Mouse (Mus musculus): Measurements from ENCODE around the gene Igfbp1.
"Not testable (repeated sequence)": the region's sequence is repeated elsewhere in the genome, so short reads cannot be mapped to it uniquely, and the experiment has no call there.

DNA sequence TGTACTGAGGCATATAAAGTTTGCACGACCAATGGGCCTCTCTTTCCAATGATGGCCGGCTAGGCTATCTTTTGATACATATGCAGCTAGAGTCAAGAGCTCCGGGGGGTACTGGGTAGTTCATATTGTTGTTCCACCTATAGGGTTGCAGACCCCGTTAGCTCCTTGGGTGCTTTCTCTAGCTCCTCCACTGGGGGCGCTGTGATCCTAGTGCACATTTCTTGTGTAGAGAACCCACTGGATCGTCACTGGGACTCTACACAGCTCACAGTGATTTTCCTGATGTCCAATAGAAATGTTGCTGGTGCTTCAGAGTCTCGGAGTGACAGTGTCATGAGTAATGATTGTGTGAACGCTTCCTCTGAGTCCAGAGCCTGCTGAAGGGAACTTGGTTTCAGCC lies 24.2 kb downstream of the Igfbp1 start:
- TF ChIP-seq MAX (IDR thresholded peaks at IDR 0.05; ENCODE audit: low read depth); POLR2A (IDR thresholded peaks at IDR 0.05; ENCODE audit: insufficient read length, low read depth); USF1 (IDR thresholded peaks at IDR 0.05; ENCODE audit: low read depth); CEBPB (IDR thresholded peaks at IDR 0.05; ENCODE audit: insufficient read depth, poor library complexity, severe bottlenecking); TCF12 (IDR thresholded peaks at IDR 0.05; ENCODE audit: insufficient read depth, poor library complexity, severe bottlenecking): not testable (repeated sequence)

Measured in myocyte (in vitro differentiated cells).